Mouse (Mus musculus): ENCODE data around the gene Rft1. TPM values are rescaled to one million over a fixed set of nuclear protein-coding genes. Genes with fewer than 3 reads are reported as not detected.
A peak's percentile ranks its signal among the peaks of the same experiment; 100 is the strongest.

Gene Rft1
- polyA plus RNA-seq, 1 experiment from 2014 or later = 18.6 TPM

GRCm38 (mm10) chr14:30619982-30620578 lies 34.1 kb upstream of the Rft1 start:
- Histone ChIP-seq H3K36me3 (0 out of 2 replicates have a peak, but pooled peaks cover 4% of the 10 kb centered on the region), H3K9ac (no peak overlapping the region), H3K4me1 (peaks cover 32% of the 10 kb centered on the region), H3K9me3 (replicated peaks) (no peaks in the 10 kb centered on the region), H3K4me3 (replicated peaks) (no peak overlapping the region), H3K27ac (replicated peaks) (no peak overlapping the region), H3K27me3 (no peaks in the 10 kb centered on the region), H3K4me2 (replicated peaks) (no peak overlapping the region)
- 76% methylated on average over 7 of the region's 7 CpGs for WGBS
- ATAC-seq (ENCODE audit: insufficient number of reproducible peaks, low FRiP score, low TSS enrichment, low read depth) = no peak

- Histone ChIP-seq H3K4me2 (replicated peaks) (no peak overlapping the region), H3K9ac (no peak overlapping the region), H3K4me3 (replicated peaks) (no peak overlapping the region), H3K27ac (replicated peaks) (no peak overlapping the region), H3K27me3 (no peaks in the 10 kb centered on the region), H3K36me3 (0 out of 2 replicates have a peak, but pooled peaks cover 4% of the 10 kb centered on the region), H3K4me1 (peaks cover 39% of the 10 kb centered on the region), H3K9me3 (replicated peaks) (no peaks in the 10 kb centered on the region)
- WGBS = 78% methylated on average over 7 of the region's 7 CpGs
- ATAC-seq (ENCODE audit: insufficient number of reproducible peaks, low FRiP score, low TSS enrichment, low read depth) = no peak
These were observed 32.0 kb upstream of the Rft1 start for GRCm38 (mm10) chr14:30622130-30622529.

- 82% methylated on average over 8 of the region's 8 CpGs for WGBS
These were observed 31.6 kb upstream of the Rft1 start for GRCm38 (mm10) chr14:30622556-30622955.

GRCm38 (mm10) chr14:30624277-30624721 lies 29.9 kb upstream of the Rft1 start:
- Histone ChIP-seq H3K9me3 (replicated peaks) (no peaks in the 10 kb centered on the region), H3K4me3 (replicated peaks) (peak overlapping the region; percentile 75), H3K27me3 (no peaks in the 10 kb centered on the region), H3K4me1 (peaks cover 39% of the 10 kb centered on the region), H3K9ac (no peak overlapping the region), H3K4me2 (replicated peaks) (peak overlapping the region; percentile 88; the same call in 1 of the 2 replicates), H3K36me3 (0 out of 2 replicates have a peak, but pooled peaks cover 4% of the 10 kb centered on the region), H3K27ac (replicated peaks) (no peak overlapping the region)
- no peak for ATAC-seq (ENCODE audit: insufficient number of reproducible peaks, low FRiP score, low TSS enrichment, low read depth)
- WGBS = 43% methylated on average over 8 of the region's 8 CpGs

More at GRCm38 (mm10) chr14:30622556-30622955, 31.6 kb upstream of the Rft1 start:
- no peak for ATAC-seq (ENCODE audit: insufficient number of reproducible peaks, low FRiP score, low TSS enrichment, low read depth)
- Histone ChIP-seq H3K9me3 (replicated peaks) (no peaks in the 10 kb centered on the region), H3K4me2 (replicated peaks) (no peak overlapping the region), H3K27ac (replicated peaks) (no peak overlapping the region), H3K4me1 (peaks cover 39% of the 10 kb centered on the region), H3K9ac (no peak overlapping the region), H3K4me3 (replicated peaks) (no peak overlapping the region), H3K27me3 (no peaks in the 10 kb centered on the region), H3K36me3 (0 out of 2 replicates have a peak, but pooled peaks cover 4% of the 10 kb centered on the region)

GRCm38 (mm10) chr14:30625131-30625807 lies 28.9 kb upstream of the Rft1 start:
- no peaks in the 10 kb centered on the region for H3K9me3 ChIP-seq (replicated peaks)
- under 1% methylated on average over 39 of the region's 39 CpGs for WGBS
- H3K4me1 ChIP-seq = peaks cover 43% of the 10 kb centered on the region
- H3K4me3 ChIP-seq (replicated peaks) = peak overlapping the region; percentile 75
- H3K27me3 ChIP-seq = no peaks in the 10 kb centered on the region
- H3K27ac ChIP-seq (replicated peaks) = peak overlapping the region; percentile 44; the same call in 1 of the 2 replicates
- ATAC-seq (ENCODE audit: insufficient number of reproducible peaks, low FRiP score, low TSS enrichment, low read depth) = peak; percentile 22; the same call in 1 of the 2 replicates
- 0 out of 2 replicates have a peak, but pooled peaks cover under 1% of the 10 kb centered on the region for H3K36me3 ChIP-seq
- H3K4me2 ChIP-seq (replicated peaks) = peak overlapping the region; percentile 88
- H3K9ac ChIP-seq = peak overlapping the region; percentile 67

GRCm38 (mm10) chr14:30625856-30626726 lies 28.1 kb upstream of the Rft1 start, which contains the start of gene Prkcd:
Prkcd (minus strand) TSS chr14:30626210.
- Histone ChIP-seq H3K27ac (replicated peaks) (peak within 1 kb of the TSS; percentile 68), H3K9ac (peak within 1 kb of the TSS; percentile 67), H3K4me1 (peaks cover 41% of the 10 kb centered on the region), H3K9me3 (replicated peaks) (no peaks in the 10 kb centered on the region), H3K4me2 (replicated peaks) (peak within 1 kb of the TSS; percentile 88), H3K36me3 (no peaks in the 10 kb centered on the region), H3K27me3 (no peaks in the 10 kb centered on the region), H3K4me3 (replicated peaks) (peak within 1 kb of the TSS; percentile 75)
- ATAC-seq (ENCODE audit: insufficient number of reproducible peaks, low FRiP score, low TSS enrichment, low read depth) = peak; percentile 85
- WGBS = under 1% methylated on average over 71 of the region's 71 CpGs

- Histone ChIP-seq H3K4me2 (replicated peaks) (peak overlapping the region; percentile 88), H3K4me1 (peaks cover 50% of the 10 kb centered on the region), H3K27me3 (no peaks in the 10 kb centered on the region), H3K9me3 (replicated peaks) (no peaks in the 10 kb centered on the region), H3K9ac (no peak overlapping the region), H3K4me3 (replicated peaks) (peak overlapping the region; percentile 75), H3K27ac (replicated peaks) (peak overlapping the region; percentile 68), H3K36me3 (no peaks in the 10 kb centered on the region)
- 46% methylated on average over 12 of the region's 12 CpGs for WGBS
- no peak for ATAC-seq (ENCODE audit: insufficient number of reproducible peaks, low FRiP score, low TSS enrichment, low read depth)
These were observed 27.1 kb upstream of the Rft1 start for GRCm38 (mm10) chr14:30626756-30627742.

- H3K36me3 ChIP-seq = no peaks in the 10 kb centered on the region
- no peak overlapping the region for H3K9ac ChIP-seq
- H3K27ac ChIP-seq (replicated peaks) = no peak overlapping the region
- H3K4me3 ChIP-seq (replicated peaks) = no peak overlapping the region
- H3K4me2 ChIP-seq (replicated peaks) = no peak overlapping the region
- no peaks in the 10 kb centered on the region for H3K27me3 ChIP-seq
- WGBS = 84% methylated on average over 5 of the region's 5 CpGs
- ATAC-seq (ENCODE audit: insufficient number of reproducible peaks, low FRiP score, low TSS enrichment, low read depth) = no peak
- peaks cover 45% of the 10 kb centered on the region for H3K4me1 ChIP-seq
- no peaks in the 10 kb centered on the region for H3K9me3 ChIP-seq (replicated peaks)
These were observed 25.9 kb upstream of the Rft1 start for GRCm38 (mm10) chr14:30628235-30628634.

- Histone ChIP-seq H3K9me3 (replicated peaks) (no peaks in the 10 kb centered on the region), H3K9ac (no peak overlapping the region), H3K4me3 (replicated peaks) (no peak overlapping the region), H3K36me3 (no peaks in the 10 kb centered on the region), H3K4me1 (peaks cover 30% of the 10 kb centered on the region), H3K27me3 (no peaks in the 10 kb centered on the region), H3K27ac (replicated peaks) (no peak overlapping the region), H3K4me2 (replicated peaks) (no peak overlapping the region)
- 44% methylated on average over 4 of the region's 4 CpGs for WGBS
- no peak for ATAC-seq (ENCODE audit: insufficient number of reproducible peaks, low FRiP score, low TSS enrichment, low read depth)
These were observed 24.3 kb upstream of the Rft1 start for GRCm38 (mm10) chr14:30629839-30630238.
